Comparison of ENCODE assay signal across 20 mouse cellular contexts in genomic region chr16:93344555-93344954, GRCm38 (mm10).
A peak's percentile ranks its signal among the peaks of the same experiment; 100 is the strongest.
DNase-seq lines count a peak whose midpoint lies in the region; ATAC-seq lines count a peak whose summit lies in the region.
"Had no signal": no experiment of that assay in that cellular context is flagged by ENCODE, and none has a peak within 500 bp of the region (broad histone marks: within the 10 kb centered on the region; RNA-seq: fewer than 3 reads in every experiment).

No protein-coding gene starts in this region.

- intact Hi-C loops in heart, postnatal 25 days (cut with DNase I), result no loop called here

- peak; percentile 39 for DNase-seq in c-Kit-positive CD71-negative TER-119-negative erythroid progenitor cells, embryonic 14.5 days (ENCODE audit: low read depth)
- peak; percentile 48 to 49 for DNase-seq in thymus, postnatal 10 days (ENCODE audit: low spot score in 2 of 2)
- peak; percentile 49 for DNase-seq in thymus, postnatal 4 days
- no peak for DNase-seq in gastrocnemius, adult 8-10 months (ENCODE audit: low spot score in 2 of 2)
- no peak for DNase-seq in heart, postnatal 25 days (ENCODE audit: low spot score)
- DNase-seq in layer of hippocampus, postnatal 36 days, result no peak
- DNase-seq in adrenal gland, adult (ENCODE audit: inconsistent age in 2 of 2, low spot score in 1 of 2), result no peak
- DNase-seq: adrenal gland, postnatal 10 days; B cell, adult 2 months; cerebellum, adult 18-20 months; cerebellum, postnatal 10 days; embryo, embryonic 11 days; gastrocnemius, adult 2 months; gastrocnemius, postnatal 36 days; heart, adult 18-20 months; heart, postnatal 14 days had no signal

- ATAC-seq in megakaryocyte progenitor cell, adult 5-6 weeks (replicated peaks; ENCODE audit: poor library complexity), result peak; percentile 85
- ATAC-seq: forebrain, embryonic 14.5 days; hindbrain, embryonic 16.5 days; inflammation-experienced regulatory T-cells, adult 6 months had no signal

Comparison
In these comparisons a context has a peak if more than half of its experiments do, and no peak if none do; other contexts are left out.
1. DNase-seq: peak in c-Kit-positive CD71-negative TER-119-negative erythroid progenitor cells, embryonic 14.5 days (single experiment), thymus, postnatal 10 days (2 of 2) and thymus, postnatal 4 days (single experiment); none in gastrocnemius, adult 8-10 months (0 of 2), heart, postnatal 25 days (single experiment), layer of hippocampus, postnatal 36 days (0 of 2) and adrenal gland, adult (0 of 2).